8 mouse cellular contexts compared by ENCODE assay signal in the genomic region with DNA sequence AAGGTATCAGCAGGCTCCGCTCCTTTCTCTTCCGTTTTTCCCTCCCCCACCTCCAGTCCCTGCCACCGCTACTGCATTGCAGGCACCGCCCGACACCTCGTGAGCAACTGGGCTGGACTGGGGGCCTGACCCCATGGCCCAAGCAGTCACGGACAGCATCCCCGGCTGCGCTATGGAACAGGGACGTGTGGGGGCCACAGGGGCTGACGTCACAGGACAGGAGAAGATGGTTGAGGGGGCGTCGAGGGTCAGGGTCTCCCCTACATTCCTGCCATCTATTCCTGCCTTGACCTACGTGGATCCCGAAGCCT. TPM values are rescaled to one million over a fixed set of nuclear protein-coding genes. Genes with fewer than 3 reads are reported as not detected.
DNase-seq lines count a peak whose midpoint lies in the region; ATAC-seq lines count a peak whose summit lies in the region.

No protein-coding gene starts in this region.

- WGBS in kidney, embryonic 14.5 days: 3% methylated on average over 15 of the region's 15 CpGs
- 6% methylated on average over 15 of the region's 15 CpGs for WGBS in hindbrain, embryonic 10.5 days
- 7% methylated on average over 15 of the region's 15 CpGs for WGBS in midbrain, embryonic 11.5 days

- no peak for ATAC-seq in kidney, embryonic 14.5 days (ENCODE audit: low FRiP score, low TSS enrichment)
- no peak for ATAC-seq in midbrain, embryonic 11.5 days (ENCODE audit: low FRiP score)

- DNase-seq in kidney, postnatal 14 days: no peak
- DNase-seq in brain, adult 2 months (ENCODE audit: low read depth, low spot score): peak; percentile 63
- DNase-seq in hindbrain, embryonic 10.5 days (ENCODE audit: low spot score): no peak
- no peak for DNase-seq in midbrain, embryonic 11.5 days (ENCODE audit: low spot score, missing footprints)
- DNase-seq in thymus, postnatal 25 days: no peak
- DNase-seq in ovary, postnatal 36 days (ENCODE audit: low spot score): no peak
- DNase-seq in kidney, postnatal 10 days: no peak

- peak overlapping the region; percentile 67 for H3K4me2 ChIP-seq in kidney, embryonic 14.5 days (replicated peaks; ENCODE audit: low read depth, low read length)
- H3K4me2 ChIP-seq in midbrain, embryonic 11.5 days: peak overlapping the region; percentile 55

- no peaks in the 10 kb centered on the region for H3K9me3 ChIP-seq in kidney, embryonic 14.5 days (ENCODE audit: control insufficient read depth, low read length)
- H3K9me3 ChIP-seq in hindbrain, embryonic 10.5 days: no peaks in the 10 kb centered on the region
- no peaks in the 10 kb centered on the region for H3K9me3 ChIP-seq in midbrain, embryonic 11.5 days (ENCODE audit: control insufficient read depth, low read length)

- H3K4me1 ChIP-seq in kidney, embryonic 14.5 days (ENCODE audit: control insufficient read depth, insufficient read depth, low read length): peaks cover 13% of the 10 kb centered on the region; the same call in 1 of the 2 replicates
- H3K4me1 ChIP-seq in hindbrain, embryonic 10.5 days (replicated peaks): peaks cover 36% of the 10 kb centered on the region
- peaks cover 22% of the 10 kb centered on the region for H3K4me1 ChIP-seq in midbrain, embryonic 11.5 days (ENCODE audit: control insufficient read depth, insufficient read depth, low read length)

- peaks cover 67% of the 10 kb centered on the region for H3K27me3 ChIP-seq in kidney, embryonic 14.5 days (ENCODE audit: control insufficient read depth, insufficient read depth, low read length)
- peaks cover 68% of the 10 kb centered on the region for H3K27me3 ChIP-seq in hindbrain, embryonic 10.5 days (ENCODE audit: insufficient read depth, poor library complexity, severe bottlenecking)
- peaks cover 55% of the 10 kb centered on the region for H3K27me3 ChIP-seq in midbrain, embryonic 11.5 days (ENCODE audit: control insufficient read depth, insufficient read depth, low read length)

- H3K4me3 ChIP-seq in kidney, embryonic 14.5 days (ENCODE audit: low read length): peak overlapping the region; percentile 51
- H3K4me3 ChIP-seq in hindbrain, embryonic 10.5 days: peak overlapping the region; percentile 57
- peak overlapping the region; percentile 35 for H3K4me3 ChIP-seq in midbrain, embryonic 11.5 days (ENCODE audit: low read depth, low read length)

- H3K27ac ChIP-seq in kidney, embryonic 14.5 days (ENCODE audit: low read depth, low read length): no peak overlapping the region
- H3K27ac ChIP-seq in hindbrain, embryonic 10.5 days: no peak overlapping the region; the same call in 1 of the 2 replicates
- H3K27ac ChIP-seq in midbrain, embryonic 11.5 days (ENCODE audit: low read depth, low read length): no peak overlapping the region

- H3K36me3 ChIP-seq in kidney, embryonic 14.5 days (ENCODE audit: control insufficient read depth, insufficient read depth, low read length): peaks cover 2% of the 10 kb centered on the region; the same call in 1 of the 2 replicates
- peaks cover 5% of the 10 kb centered on the region; the same call in 1 of the 2 replicates for H3K36me3 ChIP-seq in hindbrain, embryonic 10.5 days
- H3K36me3 ChIP-seq in midbrain, embryonic 11.5 days (ENCODE audit: control insufficient read depth, insufficient read depth, low read length): no peaks in the 10 kb centered on the region; the same call in 1 of the 2 replicates

- no peak overlapping the region for H3K9ac ChIP-seq in kidney, embryonic 14.5 days (ENCODE audit: low read depth, low read length)
- no peak overlapping the region for H3K9ac ChIP-seq in midbrain, embryonic 11.5 days (ENCODE audit: low read length)

RNA-seq across cellular contexts. Expression of a gene that starts 0.5 kb away (rescaled TPM):
- 1.2 and 1.7 TPM in 2 replicates for polyA plus RNA-seq in kidney, embryonic 14.5 days (2014; fragmentation: Nextera tagmentation; extraction: Ambion mirVana)
- 1.5 and 1.8 TPM in 2 replicates for polyA plus RNA-seq in hindbrain, embryonic 10.5 days (2016; fragmentation: Nextera tagmentation; extraction: Ambion mirVana)
- polyA plus RNA-seq in midbrain, embryonic 11.5 days (2014; fragmentation: Nextera tagmentation; extraction: Ambion mirVana): 1.3 TPM in 2 replicates

RNA-seq across cellular contexts. Expression of a gene that starts 3.5 kb away (rescaled TPM):
- polyA plus RNA-seq in kidney, embryonic 14.5 days (2014; fragmentation: Nextera tagmentation; extraction: Ambion mirVana): 114 and 115 TPM in 2 replicates
- 87.1 and 92.0 TPM in 2 replicates for polyA plus RNA-seq in hindbrain, embryonic 10.5 days (2016; fragmentation: Nextera tagmentation; extraction: Ambion mirVana)
- 70.4 and 80.6 TPM in 2 replicates for polyA plus RNA-seq in midbrain, embryonic 11.5 days (2014; fragmentation: Nextera tagmentation; extraction: Ambion mirVana)

RNA-seq across cellular contexts. Expression of a gene that starts 13.5 kb away (rescaled TPM):
- polyA plus RNA-seq in kidney, embryonic 14.5 days (2014; fragmentation: Nextera tagmentation; extraction: Ambion mirVana): 23.1 and 26.5 TPM in 2 replicates
- polyA plus RNA-seq in hindbrain, embryonic 10.5 days (2016; fragmentation: Nextera tagmentation; extraction: Ambion mirVana): 42.1 and 115 TPM in 2 replicates
- polyA plus RNA-seq in midbrain, embryonic 11.5 days (2014; fragmentation: Nextera tagmentation; extraction: Ambion mirVana): 106 and 115 TPM in 2 replicates

RNA-seq across cellular contexts. Expression of a gene that starts 16.9 kb away (rescaled TPM):
- 44.2 and 57.9 TPM in 2 replicates for polyA plus RNA-seq in kidney, embryonic 14.5 days (2014; fragmentation: Nextera tagmentation; extraction: Ambion mirVana)
- 26.9 and 39.1 TPM in 2 replicates for polyA plus RNA-seq in hindbrain, embryonic 10.5 days (2016; fragmentation: Nextera tagmentation; extraction: Ambion mirVana)
- polyA plus RNA-seq in midbrain, embryonic 11.5 days (2014; fragmentation: Nextera tagmentation; extraction: Ambion mirVana): 26.7 and 32.2 TPM in 2 replicates

RNA-seq across cellular contexts. Expression of a gene that starts 22.1 kb away (rescaled TPM):
- polyA plus RNA-seq in kidney, embryonic 14.5 days (2014; fragmentation: Nextera tagmentation; extraction: Ambion mirVana): 273 and 286 TPM in 2 replicates
- 270 and 303 TPM in 2 replicates for polyA plus RNA-seq in hindbrain, embryonic 10.5 days (2016; fragmentation: Nextera tagmentation; extraction: Ambion mirVana)
- polyA plus RNA-seq in midbrain, embryonic 11.5 days (2014; fragmentation: Nextera tagmentation; extraction: Ambion mirVana): 214 and 231 TPM in 2 replicates
